Mouse (Mus musculus) MEL (cell line): ENCODE data around the gene Cfdp1.

Source experiments
- CHD1 ChIP-seq: IDR thresholded peaks from 2 replicates; pipeline ENCODE4 v1.6.1; 2012; ENCODE audit warnings: low read depth, mild to moderate bottlenecking, inconsistent platforms, low read length, improper control_type of control experiment
- CTCF ChIP-seq, 3 experiments: IDR thresholded peaks in 2 of 3; conservative IDR thresholded peaks in 1 of 3; 2 replicates each; pipeline ENCODE4 v1.5.1; 2011 to 2012; ENCODE audit warnings: low read length in 3 of 3, low read depth in 2 of 3, mild to moderate bottlenecking in 2 of 3, improper control_type of control experiment in 1 of 3, inconsistent platforms in 1 of 3, mixed read lengths in 1 of 3, moderate library complexity in 1 of 3; ENCODE audit not compliant: control insufficient read depth in 1 of 3, insufficient read depth in 1 of 3, poor library complexity in 1 of 3, severe bottlenecking in 1 of 3
- E2F4 ChIP-seq: IDR thresholded peaks from 2 replicates; pipeline ENCODE4 v1.6.1; 2011; ENCODE audit warnings: low read depth, low read length, improper control_type of control experiment, borderline replicate concordance
- ELF1 ChIP-seq: IDR thresholded peaks from 2 replicates; pipeline ENCODE4 v1.6.1; 2014; ENCODE audit warnings: low read depth, mild to moderate bottlenecking, inconsistent platforms, low read length, improper control_type of control experiment, moderate library complexity
- EP300 ChIP-seq, 2 experiments: IDR thresholded peaks; 2 replicates each; pipeline ENCODE4 v1.6.1; 2011; ENCODE audit warnings: improper control_type of control experiment in 2 of 2, low read length in 2 of 2, low read depth in 1 of 2, mild to moderate bottlenecking in 1 of 2
- GATA1 ChIP-seq: IDR thresholded peaks from 2 replicates; pipeline ENCODE4 v1.6.1; 2011; ENCODE audit warnings: low read depth, low read length, improper control_type of control experiment
- MEF2A ChIP-seq: IDR thresholded peaks from 2 replicates; pipeline ENCODE4 v1.6.1; 2014; ENCODE audit warnings: low read depth, mild to moderate bottlenecking, inconsistent platforms, low read length, improper control_type of control experiment; ENCODE audit not compliant: poor library complexity, insufficient replicate concordance, severe bottlenecking; ENCODE audit errors: extremely low read depth
- NRF1 ChIP-seq: IDR thresholded peaks from 2 replicates; pipeline ENCODE4 v1.6.1; 2014; ENCODE audit warnings: low read depth, mild to moderate bottlenecking, inconsistent platforms, low read length, improper control_type of control experiment, moderate library complexity; ENCODE audit not compliant: poor library complexity, insufficient read depth, severe bottlenecking
- POLR2A ChIP-seq, 2 experiments: IDR thresholded peaks; 2 replicates each; pipeline ENCODE4 v1.6.1; 2011 to 2012; ENCODE audit warnings: low read length in 2 of 2, mild to moderate bottlenecking in 2 of 2, control low read depth in 1 of 2, improper control_type of control experiment in 1 of 2, low read depth in 1 of 2, moderate library complexity in 1 of 2; ENCODE audit not compliant: control insufficient read depth in 1 of 2, insufficient read depth in 1 of 2, poor library complexity in 1 of 2
- RAD21 ChIP-seq: IDR thresholded peaks from 2 replicates; pipeline ENCODE4 v1.6.1; 2011; ENCODE audit warnings: mild to moderate bottlenecking, low read depth, low read length, improper control_type of control experiment
- USF2 ChIP-seq, 2 experiments: IDR thresholded peaks; 2 replicates each; pipeline ENCODE4 v1.6.1; 2011 to 2012; ENCODE audit warnings: improper control_type of control experiment in 2 of 2, low read length in 2 of 2, borderline replicate concordance in 1 of 2, inconsistent platforms in 1 of 2, low read depth in 1 of 2, mild to moderate bottlenecking in 1 of 2; ENCODE audit not compliant: insufficient read depth in 1 of 2
- ZNF384 ChIP-seq: IDR thresholded peaks from 2 replicates; pipeline ENCODE4 v1.6.1; 2012; ENCODE audit warnings: low read depth, mild to moderate bottlenecking, inconsistent platforms, low read length, improper control_type of control experiment

GRCm38 (mm10) chr8:111787683-111788082, 66.4 kb downstream of the Cfdp1 start:
- TF ChIP-seq NRF1 (no peak), E2F4 (no peak), CTCF (IDR thresholded peaks at IDR 0.05 in 2 of 3, conservative IDR thresholded peaks at IDR 0.05 in 1 of 3; ENCODE audit: control insufficient read depth in 1 of 3, insufficient read depth in 1 of 3, low read depth in 2 of 3, low read length in 3 of 3, poor library complexity in 1 of 3, severe bottlenecking in 1 of 3) (no peak), MEF2A (no peak), EP300 (IDR thresholded peaks at IDR 0.05; ENCODE audit: low read depth in 1 of 2, low read length in 2 of 2) (no peak), USF2 (IDR thresholded peaks at IDR 0.05; ENCODE audit: borderline replicate concordance in 1 of 2, insufficient read depth in 1 of 2, low read depth in 1 of 2, low read length in 2 of 2) (no peak), GATA1 (no peak), RAD21 (no peak), ELF1 (no peak), POLR2A (IDR thresholded peaks at IDR 0.05; ENCODE audit: control insufficient read depth in 1 of 2, insufficient read depth in 1 of 2, low read depth in 1 of 2, low read length in 2 of 2, poor library complexity in 1 of 2) (no peak), ZNF384 (no peak), CHD1 (no peak)
